Mouse (Mus musculus) midbrain, embryonic 15.5 days (tissue): ENCODE results near the gene Ntm. TPM values are rescaled to one million over a fixed set of nuclear protein-coding genes. Genes with fewer than 3 reads are reported as not detected.
A peak's percentile ranks its signal among the peaks of the same experiment; 100 is the strongest.

Experiments used
- ATAC-seq: fragments of 200-750 bp; cut with Nextera tagmentation; replicated peaks from 2 replicates; pipeline ENCODE4 v1.8.0; 2017; ENCODE audit warnings: moderate TSS enrichment
- H3K27ac ChIP-seq: fragments of 300-500 bp; sonication (generic); 2 replicates; pipeline ENCODE4 v1.5.1; 2015; ENCODE audit warnings: mild to moderate bottlenecking, inconsistent platforms
- H3K27me3 ChIP-seq: fragments of 300-500 bp; sonication (generic); replicated peaks from 2 replicates; pipeline ENCODE4 v1.6.1; 2015; ENCODE audit warnings: inconsistent platforms
- H3K36me3 ChIP-seq: fragments of 300-500 bp; sonication (generic); replicated peaks from 2 replicates; pipeline ENCODE4 v1.6.1; 2015; ENCODE audit warnings: inconsistent platforms
- H3K4me1 ChIP-seq: fragments of 300-500 bp; sonication (generic); 2 replicates; pipeline ENCODE4 v1.6.1; 2015; ENCODE audit warnings: inconsistent platforms
- H3K4me2 ChIP-seq: fragments of 300-500 bp; sonication (generic); 2 replicates; pipeline ENCODE4 v1.6.1; 2015; ENCODE audit warnings: inconsistent platforms, mild to moderate bottlenecking, moderate library complexity
- H3K4me3 ChIP-seq: fragments of 300-500 bp; sonication (generic); 2 replicates; pipeline ENCODE4 v1.5.1; 2015; ENCODE audit warnings: mild to moderate bottlenecking, inconsistent platforms
- H3K9ac ChIP-seq: fragments of 300-500 bp; sonication (generic); 2 replicates; pipeline ENCODE4 v1.6.1; 2015; ENCODE audit warnings: mild to moderate bottlenecking, inconsistent platforms
- H3K9me3 ChIP-seq: fragments of 300-500 bp; sonication (generic); 2 replicates; pipeline ENCODE4 v1.6.1; 2016; ENCODE audit warnings: inconsistent platforms
- WGBS: fragments of 180-500 bp; shearing (Covaris S2); methylation state at CpG from one replicate; pipeline ENCODE4 v1.1.7; 2015; ENCODE audit warnings: mixed read lengths; 5-methylcytosine and 5-hydroxymethylcytosine counted together
- polyA plus RNA-seq: library from polyadenylated mRNA; unstranded; fragments of >200 nt; fragmentation: Nextera tagmentation; extraction: Ambion mirVana; gene quantifications from 2 replicates; pipeline ENCODE4 v1.2.1, GENCODE M21; 2015

Ntm gene
- polyA plus RNA-seq, 1 experiment from 2014 or later, result 246 TPM

- WGBS, result 91% methylated on average over 9 of the region's 9 CpGs
- H3K4me2 ChIP-seq, result no peak overlapping the region
Observed at GRCm38 (mm10) chr9:29788855-29789254, 174.1 kb downstream of the Ntm start.

GRCm38 (mm10) chr9:29787408-29787807 lies 175.5 kb downstream of the Ntm start:
- Histone ChIP-seq H3K4me2 (no peak overlapping the region), H3K27me3 (no peaks in the 10 kb centered on the region), H3K9me3 (no peaks in the 10 kb centered on the region), H3K4me1 (peaks cover 2% of the 10 kb centered on the region; the same call in 1 of the 2 replicates), H3K27ac (no peak overlapping the region), H3K9ac (no peak overlapping the region), H3K36me3 (no peaks in the 10 kb centered on the region), H3K4me3 (no peak overlapping the region)
- no peak for ATAC-seq
- 82% methylated on average over 4 of the region's 4 CpGs for WGBS

More at GRCm38 (mm10) chr9:29788855-29789254, 174.1 kb downstream of the Ntm start:
- Histone ChIP-seq H3K27ac (no peak overlapping the region), H3K27me3 (no peaks in the 10 kb centered on the region), H3K9me3 (no peaks in the 10 kb centered on the region), H3K9ac (no peak overlapping the region), H3K4me1 (peaks cover 2% of the 10 kb centered on the region; the same call in 1 of the 2 replicates), H3K4me3 (no peak overlapping the region), H3K36me3 (no peaks in the 10 kb centered on the region)
- ATAC-seq, result no peak

- Histone ChIP-seq H3K9me3 (no peaks in the 10 kb centered on the region), H3K4me1 (no peaks in the 10 kb centered on the region), H3K9ac (no peak overlapping the region), H3K27ac (no peak overlapping the region), H3K4me3 (no peak overlapping the region), H3K27me3 (no peaks in the 10 kb centered on the region), H3K36me3 (no peaks in the 10 kb centered on the region), H3K4me2 (no peak overlapping the region)
- 84% methylated on average over 4 of the region's 4 CpGs for WGBS
- ATAC-seq, result no peak
Observed at GRCm38 (mm10) chr9:29782697-29783096, 180.2 kb downstream of the Ntm start.

GRCm38 (mm10) chr9:29779739-29780138 lies 183.2 kb downstream of the Ntm start:
- WGBS, result 85% methylated on average over 7 of the region's 7 CpGs
- Histone ChIP-seq H3K4me2 (no peak overlapping the region), H3K36me3 (no peaks in the 10 kb centered on the region), H3K27me3 (no peaks in the 10 kb centered on the region), H3K4me3 (no peak overlapping the region), H3K27ac (no peak overlapping the region), H3K4me1 (no peaks in the 10 kb centered on the region), H3K9ac (no peak overlapping the region), H3K9me3 (no peaks in the 10 kb centered on the region)
- ATAC-seq, result no peak

GRCm38 (mm10) chr9:29776951-29777350 lies 186.0 kb downstream of the Ntm start:
- Histone ChIP-seq H3K4me1 (peaks cover 18% of the 10 kb centered on the region; the same call in 1 of the 2 replicates), H3K4me2 (no peak overlapping the region), H3K4me3 (no peak overlapping the region), H3K9ac (no peak overlapping the region), H3K36me3 (no peaks in the 10 kb centered on the region), H3K27ac (no peak overlapping the region), H3K27me3 (no peaks in the 10 kb centered on the region), H3K9me3 (no peaks in the 10 kb centered on the region)
- 87% methylated on average over 3 of the region's 3 CpGs for WGBS
- ATAC-seq, result no peak

GRCm38 (mm10) chr9:29776542-29776941 lies 186.4 kb downstream of the Ntm start:
- ATAC-seq, result no peak
- WGBS, result 83% methylated on average over 4 of the region's 4 CpGs
- H3K27ac ChIP-seq, result no peak overlapping the region
- H3K4me1 ChIP-seq, result peaks cover 18% of the 10 kb centered on the region; the same call in 1 of the 2 replicates
- H3K9me3 ChIP-seq, result no peaks in the 10 kb centered on the region
- H3K4me2 ChIP-seq, result no peak overlapping the region
- H3K27me3 ChIP-seq, result no peaks in the 10 kb centered on the region
- H3K9ac ChIP-seq, result no peak overlapping the region
- H3K4me3 ChIP-seq, result no peak overlapping the region
- no peaks in the 10 kb centered on the region for H3K36me3 ChIP-seq

- Histone ChIP-seq H3K36me3 (no peaks in the 10 kb centered on the region), H3K9me3 (no peaks in the 10 kb centered on the region), H3K27me3 (no peaks in the 10 kb centered on the region), H3K4me2 (no peak overlapping the region), H3K4me3 (no peak overlapping the region), H3K27ac (no peak overlapping the region), H3K9ac (no peak overlapping the region), H3K4me1 (peaks cover 23% of the 10 kb centered on the region)
- WGBS, result 90% methylated on average over 4 of the region's 4 CpGs
- no peak for ATAC-seq
Observed at GRCm38 (mm10) chr9:29776030-29776429, 186.9 kb downstream of the Ntm start.

GRCm38 (mm10) chr9:29772625-29773388 lies 190.1 kb downstream of the Ntm start:
- ATAC-seq, result peak; percentile 68
- Histone ChIP-seq H3K4me2 (no peak overlapping the region), H3K4me3 (no peak overlapping the region), H3K4me1 (peaks cover 25% of the 10 kb centered on the region), H3K9me3 (no peaks in the 10 kb centered on the region), H3K9ac (no peak overlapping the region), H3K36me3 (no peaks in the 10 kb centered on the region), H3K27ac (peak overlapping the region; percentile 54; the same call in 1 of the 2 replicates), H3K27me3 (no peaks in the 10 kb centered on the region)
- WGBS, result 59% methylated on average over 11 of the region's 11 CpGs

GRCm38 (mm10) chr9:29771870-29772269 lies 191.1 kb downstream of the Ntm start:
- peak overlapping the region; percentile 54; the same call in 1 of the 2 replicates for H3K27ac ChIP-seq
- H3K27me3 ChIP-seq, result no peaks in the 10 kb centered on the region
- no peak overlapping the region for H3K4me3 ChIP-seq
- peaks cover 33% of the 10 kb centered on the region for H3K4me1 ChIP-seq
- no peaks in the 10 kb centered on the region for H3K9me3 ChIP-seq
- no peaks in the 10 kb centered on the region for H3K36me3 ChIP-seq
- no peak overlapping the region for H3K9ac ChIP-seq
- H3K4me2 ChIP-seq, result no peak overlapping the region
- WGBS, result 36% methylated on average over 5 of the region's 5 CpGs
- ATAC-seq, result no peak

GRCm38 (mm10) chr9:29771071-29771785 lies 191.7 kb downstream of the Ntm start:
- no peaks in the 10 kb centered on the region for H3K9me3 ChIP-seq
- H3K4me1 ChIP-seq, result peaks cover 40% of the 10 kb centered on the region
- no peaks in the 10 kb centered on the region for H3K36me3 ChIP-seq
- no peak overlapping the region for H3K4me2 ChIP-seq
- 60% methylated on average over 23 of the region's 23 CpGs for WGBS
- peak overlapping the region; percentile 54 for H3K27ac ChIP-seq
- H3K27me3 ChIP-seq, result no peaks in the 10 kb centered on the region
- no peak overlapping the region for H3K9ac ChIP-seq
- H3K4me3 ChIP-seq, result no peak overlapping the region
- 0 out of 2 replicates have a peak, but pooled peaks have one; percentile 21 for ATAC-seq

GRCm38 (mm10) chr9:29769361-29769760 lies 193.6 kb downstream of the Ntm start:
- WGBS, result 51% methylated on average over 4 of the region's 4 CpGs
- Histone ChIP-seq H3K4me2 (no peak overlapping the region), H3K27ac (no peak overlapping the region), H3K4me1 (peaks cover 45% of the 10 kb centered on the region), H3K4me3 (no peak overlapping the region), H3K9me3 (no peaks in the 10 kb centered on the region), H3K9ac (no peak overlapping the region), H3K27me3 (no peaks in the 10 kb centered on the region), H3K36me3 (no peaks in the 10 kb centered on the region)
- no peak for ATAC-seq
